Mouse (Mus musculus): ENCODE data around the gene Dmwd.

The Dmwd gene

GRCm38 (mm10) chr7:19075723-19076585 is at the start of gene Dmwd:
Dmwd (plus strand) TSS chr7:19076227.
- peak; percentile 94 for DNase-seq (ENCODE audit: low read depth)

GRCm38 (mm10) chr7:19028067-19028466 is 48.0 kb upstream of the Dmwd start:
- no peak for DNase-seq (ENCODE audit: low read depth)

- DNase-seq (ENCODE audit: low read depth) = peak; percentile 51
These were observed 46.9 kb upstream of the Dmwd start for GRCm38 (mm10) chr7:19029084-19029653.

- DNase-seq (ENCODE audit: low read depth) = no peak
These were observed 44.4 kb upstream of the Dmwd start for GRCm38 (mm10) chr7:19031641-19032040.

GRCm38 (mm10) chr7:19044616-19045015 is 31.4 kb upstream of the Dmwd start:
- no peak for DNase-seq (ENCODE audit: low read depth)

- DNase-seq (ENCODE audit: low read depth) = no peak
These were observed 29.5 kb upstream of the Dmwd start for GRCm38 (mm10) chr7:19046286-19047069.

GRCm38 (mm10) chr7:19048006-19048527 is 28.0 kb upstream of the Dmwd start:
- DNase-seq (ENCODE audit: low read depth) = no peak

GRCm38 (mm10) chr7:19049252-19049651 is 26.8 kb upstream of the Dmwd start:
- DNase-seq (ENCODE audit: low read depth) = no peak

GRCm38 (mm10) chr7:19050172-19050571 is 25.9 kb upstream of the Dmwd start:
- DNase-seq (ENCODE audit: low read depth) = no peak

- DNase-seq (ENCODE audit: low read depth) = no peak
These were observed 24.9 kb upstream of the Dmwd start for GRCm38 (mm10) chr7:19051161-19051560.

GRCm38 (mm10) chr7:19052345-19053135 is 23.5 kb upstream of the Dmwd start:
- DNase-seq (ENCODE audit: low read depth) = no peak

- no peak for DNase-seq (ENCODE audit: low read depth)
These were observed 22.9 kb upstream of the Dmwd start for GRCm38 (mm10) chr7:19053136-19053532.

- no peak for DNase-seq (ENCODE audit: low read depth)
These were observed 21.8 kb upstream of the Dmwd start, which contains the start of gene Rsph6a for GRCm38 (mm10) chr7:19054047-19054776. Rsph6a (plus strand) TSS chr7:19054690.

- DNase-seq (ENCODE audit: low read depth) = no peak
These were observed 21.3 kb upstream of the Dmwd start for GRCm38 (mm10) chr7:19054777-19055076.

- DNase-seq (ENCODE audit: low read depth) = no peak
These were observed 20.9 kb upstream of the Dmwd start for GRCm38 (mm10) chr7:19055108-19055507.

GRCm38 (mm10) chr7:19057405-19057804 is 18.6 kb upstream of the Dmwd start:
- no peak for DNase-seq (ENCODE audit: low read depth)

- no peak for DNase-seq (ENCODE audit: low read depth)
These were observed 10.1 kb upstream of the Dmwd start for GRCm38 (mm10) chr7:19065896-19066295.

- no peak for DNase-seq (ENCODE audit: low read depth)
These were observed 9.0 kb upstream of the Dmwd start for GRCm38 (mm10) chr7:19067063-19067462.

GRCm38 (mm10) chr7:19067935-19068334 is 8.1 kb upstream of the Dmwd start:
- no peak for DNase-seq (ENCODE audit: low read depth)

- peak; percentile 79 for DNase-seq (ENCODE audit: low read depth)
These were observed 7.3 kb upstream of the Dmwd start for GRCm38 (mm10) chr7:19068707-19069106.

GRCm38 (mm10) chr7:19069500-19069899 is 6.5 kb upstream of the Dmwd start:
- DNase-seq (ENCODE audit: low read depth) = peak; percentile 50
